Mouse (Mus musculus) gastrocnemius, postnatal 25 days (tissue): Measurements from ENCODE around the gene Tmem256. TPM values are rescaled to one million over a fixed set of nuclear protein-coding genes. Genes with fewer than 3 reads are reported as not detected.

Source experiments
- DNase-seq: peaks from one replicate; pipeline ENCODE4 v3.0.0; 2022
- total RNA-seq, 2 experiments: library from RNA; stranded (reverse); gene quantifications; 1 replicate in 1 of 2; 2 replicates in 1 of 2; pipeline ENCODE4 v1.2.3; 2021

The Tmem256 gene
- total RNA-seq, 2 experiments from 2014 or later = 126 to 144 TPM

- DNase-seq = no peak
These were observed 28.0 kb upstream of the Tmem256 start for GRCm38 (mm10) chr11:69810280-69810679.

GRCm38 (mm10) chr11:69815155-69815554 lies 23.2 kb upstream of the Tmem256 start, which contains the start of gene Gm39566:
TSS of gene Gm39566 (minus strand) at chr11:69815298.
- no peak for DNase-seq

GRCm38 (mm10) chr11:69816520-69816919 lies 21.8 kb upstream of the Tmem256 start:
- no peak for DNase-seq

GRCm38 (mm10) chr11:69818365-69818764 lies 19.9 kb upstream of the Tmem256 start, which contains the start of gene Spem2:
TSS of gene Spem2 (minus strand) at chr11:69818465.
- DNase-seq = no peak

GRCm38 (mm10) chr11:69818871-69819270 lies 19.4 kb upstream of the Tmem256 start:
- DNase-seq = no peak

GRCm38 (mm10) chr11:69822080-69822479 lies 16.2 kb upstream of the Tmem256 start, which contains the start of gene Spem1:
TSS of gene Spem1 (minus strand) at chr11:69822180.
- no peak for DNase-seq

- DNase-seq = no peak
These were observed 14.9 kb upstream of the Tmem256 start for GRCm38 (mm10) chr11:69823456-69823855.

- no peak for DNase-seq
These were observed 9.5 kb upstream of the Tmem256 start for GRCm38 (mm10) chr11:69828832-69829231.

GRCm38 (mm10) chr11:69833554-69833953 lies 4.8 kb upstream of the Tmem256 start:
- no peak for DNase-seq

GRCm38 (mm10) chr11:69834001-69834549 lies 4.2 kb upstream of the Tmem256 start:
- DNase-seq = no peak

GRCm38 (mm10) chr11:69835326-69835965 lies 2.9 kb upstream of the Tmem256 start:
- no peak for DNase-seq

GRCm38 (mm10) chr11:69835966-69836335 lies 2.4 kb upstream of the Tmem256 start:
- no peak for DNase-seq

- DNase-seq = peak; percentile 58
These were observed 1.4 kb upstream of the Tmem256 start for GRCm38 (mm10) chr11:69836703-69837576.

GRCm38 (mm10) chr11:69837604-69837951 lies 736 bp upstream of the Tmem256 start, which contains the start of gene Nlgn2:
TSS of gene Nlgn2 (minus strand) at chr11:69837784.
- no peak for DNase-seq

GRCm38 (mm10) chr11:69838714-69839104 lies 395 bp downstream of the Tmem256 start:
- DNase-seq = no peak

- peak; percentile 89 for DNase-seq
These were observed 7.9 kb downstream of the Tmem256 start, which contains the start of gene Plscr3 for GRCm38 (mm10) chr11:69846198-69846680. TSS of gene Plscr3 (plus strand) at chr11:69846376.

- peak; percentile 32 for DNase-seq
These were observed 8.7 kb downstream of the Tmem256 start for GRCm38 (mm10) chr11:69846738-69847688.

- DNase-seq = no peak
These were observed 9.7 kb downstream of the Tmem256 start for GRCm38 (mm10) chr11:69848021-69848420.

GRCm38 (mm10) chr11:69849128-69849527 lies 10.8 kb downstream of the Tmem256 start:
- DNase-seq = no peak

- no peak for DNase-seq
These were observed 11.6 kb downstream of the Tmem256 start for GRCm38 (mm10) chr11:69849884-69850283.

GRCm38 (mm10) chr11:69850754-69851153 lies 12.4 kb downstream of the Tmem256 start:
- no peak for DNase-seq

GRCm38 (mm10) chr11:69853994-69854393 lies 15.7 kb downstream of the Tmem256 start:
- DNase-seq = no peak
